Mouse (Mus musculus): Measurements from ENCODE around the gene Hapln2. TPM values are rescaled to one million over a fixed set of nuclear protein-coding genes. Genes with fewer than 3 reads are reported as not detected.
A peak's percentile ranks its signal among the peaks of the same experiment; 100 is the strongest.

The Hapln2 gene
- polyA plus RNA-seq, 1 experiment from 2014 or later = 0.10 TPM

DNA sequence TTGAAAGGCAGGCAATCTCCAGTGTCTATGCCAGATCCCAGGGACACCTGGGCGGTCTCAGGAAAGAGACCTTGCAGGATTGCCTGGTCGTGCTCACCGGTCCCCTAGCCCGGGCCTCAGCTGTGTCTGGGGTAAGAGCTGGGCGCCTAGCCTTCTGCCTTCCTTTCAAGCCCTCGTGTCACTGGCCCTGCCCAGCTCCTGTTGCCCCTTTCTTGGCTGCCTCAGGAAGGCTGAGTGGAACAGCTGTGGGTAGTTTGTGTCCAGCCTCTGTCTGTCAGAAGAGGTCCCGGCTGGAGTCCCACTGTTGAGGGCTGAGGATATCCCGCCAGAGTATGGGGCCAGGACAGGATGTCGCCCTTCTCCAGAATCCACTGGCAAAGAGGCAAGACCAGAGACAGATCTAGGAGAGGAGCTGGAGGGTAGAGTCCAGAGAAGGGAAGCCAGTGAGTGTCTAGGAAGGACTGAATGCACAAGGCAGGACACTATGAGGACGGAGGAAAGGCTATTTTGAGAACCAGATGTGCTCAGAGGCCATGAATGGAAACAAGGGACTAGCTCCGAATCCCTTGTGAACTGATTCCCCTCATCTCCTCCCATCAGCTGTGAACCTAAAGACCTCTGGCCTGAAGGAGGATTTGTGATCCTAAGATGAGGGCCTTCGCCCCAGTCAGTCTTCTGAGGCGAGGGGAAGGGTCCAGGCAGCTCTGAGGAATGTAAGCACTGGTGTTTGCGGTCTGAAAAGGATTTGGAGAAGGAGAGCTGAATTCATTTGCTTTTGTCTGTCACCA, 53.6 kb downstream of the Hapln2 start:
- no peaks in the 10 kb centered on the region for H3K9me3 ChIP-seq (ENCODE audit: control insufficient read depth, low read length)
- peak overlapping the region; percentile 46; the same call in 1 of the 2 replicates for H3K27ac ChIP-seq (ENCODE audit: low read length)
- peak overlapping the region; percentile 90 for H3K4me2 ChIP-seq (ENCODE audit: low read depth, low read length)
- no peak for ATAC-seq (ENCODE audit: low read depth)
- no peaks in the 10 kb centered on the region; the same call in 1 of the 2 replicates for H3K27me3 ChIP-seq (ENCODE audit: control insufficient read depth, insufficient read depth, low read depth, low read length)
- H3K4me3 ChIP-seq (ENCODE audit: low read length) = peak overlapping the region; percentile 61
- H3K36me3 ChIP-seq (ENCODE audit: control insufficient read depth, insufficient read depth, low read length) = no peaks in the 10 kb centered on the region
- peaks cover 41% of the 10 kb centered on the region for H3K4me1 ChIP-seq (replicated peaks; ENCODE audit: control insufficient read depth, insufficient read depth, low read length)
- H3K9ac ChIP-seq (ENCODE audit: low read length) = peak overlapping the region; percentile 49
- WGBS = 42% methylated on average over 14 of the region's 14 CpGs

DNA sequence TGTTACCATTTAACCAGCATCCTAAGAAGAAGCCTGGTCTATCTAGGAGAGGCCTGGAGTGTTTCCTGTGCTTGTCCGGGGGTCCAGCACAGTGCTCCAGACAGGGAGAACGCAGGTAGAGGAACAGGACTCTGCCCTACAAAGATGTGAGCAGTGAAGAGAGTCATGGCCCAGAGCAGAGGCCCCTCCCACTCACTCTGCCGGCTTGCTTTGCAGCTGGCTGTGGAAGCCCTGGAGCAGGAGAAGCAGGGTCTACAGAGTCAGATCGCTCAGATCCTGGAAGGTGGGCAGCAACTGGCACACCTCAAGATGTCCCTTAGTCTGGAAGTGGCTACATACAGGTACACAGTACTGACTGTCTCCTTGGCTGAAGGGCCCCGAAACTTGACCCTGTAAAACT, 54.6 kb downstream of the Hapln2 start:
- no peaks in the 10 kb centered on the region for H3K36me3 ChIP-seq (ENCODE audit: control insufficient read depth, insufficient read depth, low read length)
- H3K9me3 ChIP-seq (ENCODE audit: control insufficient read depth, low read length) = no peaks in the 10 kb centered on the region
- peaks cover 41% of the 10 kb centered on the region for H3K4me1 ChIP-seq (replicated peaks; ENCODE audit: control insufficient read depth, insufficient read depth, low read length)
- H3K27ac ChIP-seq (ENCODE audit: low read length) = 0 out of 2 replicates have a peak overlapping the region, but pooled peaks have one; percentile 4
- peak overlapping the region; percentile 61 for H3K4me3 ChIP-seq (ENCODE audit: low read length)
- H3K27me3 ChIP-seq (ENCODE audit: control insufficient read depth, insufficient read depth, low read depth, low read length) = no peaks in the 10 kb centered on the region; the same call in 1 of the 2 replicates
- H3K9ac ChIP-seq (ENCODE audit: low read length) = peak overlapping the region; percentile 78
- WGBS = 24% methylated on average over 5 of the region's 5 CpGs
- ATAC-seq (ENCODE audit: low read depth) = no peak
- peak overlapping the region; percentile 90 for H3K4me2 ChIP-seq (ENCODE audit: low read depth, low read length)

- H3K27ac ChIP-seq (ENCODE audit: low read length) = no peak overlapping the region
- WGBS = 11% methylated on average over 8 of the region's 8 CpGs
Observed at GRCm38 (mm10) chr3:87972203-87972664, 55.1 kb downstream of the Hapln2 start.

More at GRCm38 (mm10) chr3:87972203-87972664, 55.1 kb downstream of the Hapln2 start:
- Histone ChIP-seq H3K27me3 (ENCODE audit: control insufficient read depth, insufficient read depth, low read depth, low read length) (no peaks in the 10 kb centered on the region; the same call in 1 of the 2 replicates), H3K9me3 (ENCODE audit: control insufficient read depth, low read length) (no peaks in the 10 kb centered on the region), H3K4me1 (replicated peaks; ENCODE audit: control insufficient read depth, insufficient read depth, low read length) (peaks cover 41% of the 10 kb centered on the region), H3K4me2 (ENCODE audit: low read depth, low read length) (peak overlapping the region; percentile 90), H3K36me3 (ENCODE audit: control insufficient read depth, insufficient read depth, low read length) (no peaks in the 10 kb centered on the region), H3K4me3 (ENCODE audit: low read length) (peak overlapping the region; percentile 61), H3K9ac (ENCODE audit: low read length) (peak overlapping the region; percentile 78)
- no peak for ATAC-seq (ENCODE audit: low read depth)

Other genes with a start within 250 kb of the Hapln2 start
- 1.5 and 1.6 TPM in 2 replicates for gene Ntrk1, start 232.4 kb downstream of the Hapln2 start, polyA plus RNA-seq (2015; fragmentation: Nextera tagmentation; extraction: Ambion mirVana)
- gene Insrr, start 230.6 kb downstream of the Hapln2 start, polyA plus RNA-seq (2015; fragmentation: Nextera tagmentation; extraction: Ambion mirVana) = 0.04 and 0.23 TPM in 2 replicates
- 32.4 and 34.5 TPM in 2 replicates for gene Pear1, start 203.3 kb downstream of the Hapln2 start, polyA plus RNA-seq (2015; fragmentation: Nextera tagmentation; extraction: Ambion mirVana)
- gene Sh2d2a, start 180.8 kb downstream of the Hapln2 start, polyA plus RNA-seq (2015; fragmentation: Nextera tagmentation; extraction: Ambion mirVana) = 0.36 and 2.0 TPM in 2 replicates
- 8.3 and 11.7 TPM in 2 replicates for gene Prcc, start 142.0 kb downstream of the Hapln2 start, polyA plus RNA-seq (2015; fragmentation: Nextera tagmentation; extraction: Ambion mirVana)
- 81.3 and 86.3 TPM in 2 replicates for gene Hdgf, start 121.3 kb downstream of the Hapln2 start, polyA plus RNA-seq (2015; fragmentation: Nextera tagmentation; extraction: Ambion mirVana)
- gene Mrpl24, start 108.1 kb downstream of the Hapln2 start, polyA plus RNA-seq (2015; fragmentation: Nextera tagmentation; extraction: Ambion mirVana) = 77.5 and 79.3 TPM in 2 replicates
- 50.3 and 54.8 TPM in 2 replicates for gene Isg20l2, start 97.3 kb downstream of the Hapln2 start, polyA plus RNA-seq (2015; fragmentation: Nextera tagmentation; extraction: Ambion mirVana)
- gene Rrnad1, start 96.9 kb downstream of the Hapln2 start, polyA plus RNA-seq (2015; fragmentation: Nextera tagmentation; extraction: Ambion mirVana) = 20.2 and 20.6 TPM in 2 replicates
- 4.7 and 4.9 TPM in 2 replicates for gene Crabp2, start 78.9 kb downstream of the Hapln2 start, polyA plus RNA-seq (2015; fragmentation: Nextera tagmentation; extraction: Ambion mirVana)
- 15.5 and 15.6 TPM in 2 replicates for gene Nes, start 56.5 kb downstream of the Hapln2 start, polyA plus RNA-seq (2015; fragmentation: Nextera tagmentation; extraction: Ambion mirVana)
- gene Bcan, start 27.4 kb downstream of the Hapln2 start, polyA plus RNA-seq (2015; fragmentation: Nextera tagmentation; extraction: Ambion mirVana) = 0.44 and 0.54 TPM in 2 replicates
- 22.4 and 25.6 TPM in 2 replicates for gene Gpatch4, start 15.5 kb upstream of the Hapln2 start, polyA plus RNA-seq (2015; fragmentation: Nextera tagmentation; extraction: Ambion mirVana)
- gene Naxe, start 30.9 kb upstream of the Hapln2 start, polyA plus RNA-seq (2015; fragmentation: Nextera tagmentation; extraction: Ambion mirVana) = 203 and 211 TPM in 2 replicates
- not detected in 2 replicates for gene Ttc24, start 50.7 kb upstream of the Hapln2 start, polyA plus RNA-seq (2015; fragmentation: Nextera tagmentation; extraction: Ambion mirVana)
- 23.4 and 26.9 TPM in 2 replicates for gene Iqgap3, start 54.4 kb upstream of the Hapln2 start, polyA plus RNA-seq (2015; fragmentation: Nextera tagmentation; extraction: Ambion mirVana)
- 19.9 and 22.9 TPM in 2 replicates for gene Mef2d, start 114.8 kb upstream of the Hapln2 start, polyA plus RNA-seq (2015; fragmentation: Nextera tagmentation; extraction: Ambion mirVana)
- gene Rhbg, start 227.1 kb upstream of the Hapln2 start, polyA plus RNA-seq (2015; fragmentation: Nextera tagmentation; extraction: Ambion mirVana) = 0.69 and 1.0 TPM in 2 replicates

Measured in lung, embryonic 16.5 days (tissue).